Mouse (Mus musculus) midbrain, embryonic 11.5 days (tissue): ENCODE data around the gene Boll. TPM values are rescaled to one million over a fixed set of nuclear protein-coding genes. Genes with fewer than 3 reads are reported as not detected.
"Not testable (repeated sequence)": the region's sequence is repeated elsewhere in the genome, so short reads cannot be mapped to it uniquely, and the experiment has no call there.

Experiments
- ATAC-seq: fragments of 200-750 bp; cut with Nextera tagmentation; 2 replicates; pipeline ENCODE4 v1.8.0; 2017; ENCODE audit warnings: moderate TSS enrichment, moderate library complexity; ENCODE audit not compliant: low FRiP score
- DNase-seq: peaks from one replicate; pipeline ENCODE4 v3.0.0; 2015; ENCODE audit warnings: low spot score; ENCODE audit errors: missing footprints
- H3K27ac ChIP-seq: fragments of 300-500 bp; sonication (generic); 2 replicates; pipeline ENCODE4 v1.5.1; 2014; ENCODE audit warnings: low read depth, low read length
- H3K27me3 ChIP-seq: fragments of 300-500 bp; sonication (generic); 2 replicates; pipeline ENCODE4 v1.6.1; 2014; ENCODE audit warnings: mild to moderate bottlenecking, low read length, moderate library complexity, mixed read lengths; ENCODE audit not compliant: control insufficient read depth, insufficient read depth
- H3K36me3 ChIP-seq: fragments of 300-500 bp; sonication (generic); 2 replicates; pipeline ENCODE4 v1.6.1; 2014; ENCODE audit warnings: mild to moderate bottlenecking, low read length, moderate library complexity, mixed read lengths; ENCODE audit not compliant: control insufficient read depth, insufficient read depth
- H3K4me1 ChIP-seq: fragments of 300-500 bp; sonication (generic); 2 replicates; pipeline ENCODE4 v1.6.1; 2014; ENCODE audit warnings: low read length; ENCODE audit not compliant: control insufficient read depth, insufficient read depth
- H3K4me2 ChIP-seq: fragments of 300-500 bp; sonication (generic); 2 replicates; pipeline ENCODE4 v1.6.1; 2014; ENCODE audit warnings: mild to moderate bottlenecking, moderate library complexity
- H3K4me3 ChIP-seq: fragments of 300-500 bp; sonication (generic); 2 replicates; pipeline ENCODE4 v1.5.1; 2014; ENCODE audit warnings: low read depth, low read length
- H3K9ac ChIP-seq: fragments of 300-500 bp; sonication (generic); 2 replicates; pipeline ENCODE4 v1.6.1; 2014; ENCODE audit warnings: low read length
- H3K9me3 ChIP-seq: fragments of 300-500 bp; sonication (generic); 2 replicates; pipeline ENCODE4 v1.6.1; 2016; ENCODE audit warnings: low read length; ENCODE audit not compliant: control insufficient read depth
- WGBS: fragments of 180-500 bp; shearing (Covaris S2); extraction: QIAGEN DNeasy Blood & Tissue Kit; methylation state at CpG from one replicate; pipeline ENCODE4 v1.1.7; 2014; 5-methylcytosine and 5-hydroxymethylcytosine counted together
- polyA plus RNA-seq: library from polyadenylated mRNA; unstranded; fragments of >200 nt; fragmentation: Nextera tagmentation; extraction: Ambion mirVana; gene quantifications from 2 replicates; pipeline ENCODE4 v1.2.1, GENCODE M21; 2014

Gene Boll
- polyA plus RNA-seq, 1 experiment from 2014 or later, result 0.33 TPM

DNA sequence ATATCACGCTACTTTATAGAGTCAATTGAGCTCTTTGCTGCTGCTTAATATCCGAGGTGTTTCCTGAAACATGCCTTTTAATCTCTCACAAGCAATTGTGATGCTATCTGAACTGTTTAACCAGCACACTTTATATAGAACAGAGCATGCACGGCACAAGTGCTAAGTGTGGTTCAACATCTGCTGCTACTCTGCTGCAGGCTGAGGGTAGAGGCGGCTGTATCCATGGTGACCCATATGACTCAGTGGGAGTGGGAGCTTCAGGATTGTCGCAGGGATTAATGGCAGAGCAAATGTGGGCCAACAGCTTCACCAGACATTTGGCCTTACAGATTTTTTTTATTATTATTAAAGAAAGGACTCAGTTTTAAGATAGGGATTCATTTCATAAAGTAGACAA, 36.6 kb upstream of the Boll start:
- Histone ChIP-seq H3K9me3 (no peaks in the 10 kb centered on the region), H3K36me3 (no peaks in the 10 kb centered on the region), H3K9ac (no peak overlapping the region), H3K4me3 (no peak overlapping the region), H3K4me1 (no peaks in the 10 kb centered on the region), H3K27ac (no peak overlapping the region), H3K27me3 (peaks cover under 1% of the 10 kb centered on the region; the same call in 1 of the 2 replicates), H3K4me2 (no peak overlapping the region)
- DNase-seq (no peak), ATAC-seq (peak; percentile 81; the same call in 1 of the 2 replicates)
- WGBS, result 39% methylated on average over 5 of the region's 5 CpGs

DNA sequence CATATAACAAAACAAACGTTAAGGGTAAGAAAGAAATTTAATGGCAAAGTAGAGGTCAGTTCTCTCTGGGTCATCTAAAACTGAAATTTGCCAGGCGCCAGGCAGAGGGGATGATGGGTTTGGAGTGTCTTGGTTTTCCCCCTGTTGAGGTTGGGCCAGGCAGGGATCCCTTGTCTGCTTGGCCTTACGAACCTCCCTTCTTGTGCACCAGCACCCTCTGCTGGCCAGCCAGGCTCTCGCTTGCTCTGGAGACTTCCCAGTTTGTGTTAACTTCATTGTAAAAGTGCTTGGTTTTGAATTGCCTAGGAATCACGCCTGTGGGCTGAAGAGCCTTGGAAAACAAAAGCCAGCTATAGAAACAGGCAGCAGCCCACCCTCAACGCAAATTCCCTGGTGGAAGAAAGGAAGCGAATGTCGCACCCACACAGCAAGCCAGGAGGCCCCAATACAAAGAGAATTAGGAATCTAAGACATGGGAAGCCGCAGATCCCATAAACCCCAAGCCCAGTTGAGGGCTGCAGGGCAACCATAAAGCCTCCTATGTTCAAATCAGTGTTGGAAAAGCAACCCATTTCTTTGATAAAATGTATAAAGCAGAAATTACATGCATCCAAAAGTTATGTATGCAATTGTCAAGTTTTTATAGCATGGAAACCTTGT, 20.0 kb upstream of the Boll start:
- peak; percentile 94 for ATAC-seq
- H3K4me2 ChIP-seq, result no peak overlapping the region
- H3K9ac ChIP-seq, result no peak overlapping the region
- H3K4me3 ChIP-seq, result no peak overlapping the region
- H3K36me3 ChIP-seq, result no peaks in the 10 kb centered on the region
- peak; percentile 98 for DNase-seq
- peaks cover 2% of the 10 kb centered on the region; the same call in 1 of the 2 replicates for H3K4me1 ChIP-seq
- no peaks in the 10 kb centered on the region for H3K9me3 ChIP-seq
- H3K27me3 ChIP-seq, result no peaks in the 10 kb centered on the region
- 13% methylated on average over 9 of the region's 9 CpGs for WGBS
- no peak overlapping the region for H3K27ac ChIP-seq

DNA sequence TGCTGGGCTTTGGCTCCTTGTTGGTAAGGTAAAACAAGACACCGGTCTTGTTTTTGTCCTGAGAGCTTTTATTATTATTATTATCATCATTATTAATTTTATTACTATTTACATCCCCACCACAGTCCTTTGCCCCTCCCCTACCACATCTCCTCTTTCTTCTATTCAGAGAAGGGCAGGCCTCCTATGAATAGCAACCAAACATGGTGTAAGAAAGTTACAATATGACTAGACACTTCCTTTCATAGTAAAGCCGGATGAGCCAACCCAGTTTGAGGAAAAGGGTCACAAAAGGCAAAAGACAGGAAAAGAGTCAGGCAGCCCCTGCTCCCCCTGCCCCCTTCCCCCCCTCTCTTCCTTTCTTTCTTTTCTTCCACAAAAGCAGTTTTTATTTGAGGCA, 17.3 kb upstream of the Boll start:
- ATAC-seq (no peak), DNase-seq (no peak)
- Histone ChIP-seq H3K4me3 (no peak overlapping the region), H3K36me3 (no peaks in the 10 kb centered on the region), H3K27me3 (no peaks in the 10 kb centered on the region), H3K27ac (no peak overlapping the region), H3K4me1 (peaks cover 2% of the 10 kb centered on the region; the same call in 1 of the 2 replicates), H3K4me2 (no peak overlapping the region), H3K9ac (no peak overlapping the region), H3K9me3 (no peaks in the 10 kb centered on the region)
- WGBS, result 83% methylated on average over 2 of the region's 2 CpGs

DNA sequence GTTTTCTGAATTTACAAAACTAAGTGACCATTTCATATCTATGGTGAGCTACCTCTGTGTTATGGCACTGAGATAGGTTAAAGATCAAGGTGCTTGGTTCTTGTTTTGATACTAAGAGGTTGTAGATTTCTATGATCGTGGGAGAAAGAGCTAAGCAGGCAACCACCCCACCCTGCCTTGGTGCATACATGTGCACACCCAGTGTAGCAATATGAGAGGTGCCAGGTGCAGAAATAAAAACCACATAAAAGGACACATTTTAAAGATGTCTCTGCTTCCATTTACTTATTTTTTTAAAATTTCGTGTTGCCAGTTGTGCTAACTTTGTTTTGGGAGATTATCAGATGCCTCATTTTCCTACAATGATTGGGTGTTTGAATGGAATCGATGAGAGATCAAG, 9.4 kb upstream of the Boll start:
- WGBS, result 88% methylated on average over 3 of the region's 3 CpGs
- no peak for DNase-seq
- no peaks in the 10 kb centered on the region for H3K4me1 ChIP-seq
- H3K9me3 ChIP-seq, result no peaks in the 10 kb centered on the region
- H3K4me2 ChIP-seq, result no peak overlapping the region
- ATAC-seq, result no peak
- no peak overlapping the region for H3K9ac ChIP-seq
- H3K27me3 ChIP-seq, result no peaks in the 10 kb centered on the region
- no peak overlapping the region for H3K27ac ChIP-seq
- H3K36me3 ChIP-seq, result no peaks in the 10 kb centered on the region
- no peak overlapping the region for H3K4me3 ChIP-seq

DNA sequence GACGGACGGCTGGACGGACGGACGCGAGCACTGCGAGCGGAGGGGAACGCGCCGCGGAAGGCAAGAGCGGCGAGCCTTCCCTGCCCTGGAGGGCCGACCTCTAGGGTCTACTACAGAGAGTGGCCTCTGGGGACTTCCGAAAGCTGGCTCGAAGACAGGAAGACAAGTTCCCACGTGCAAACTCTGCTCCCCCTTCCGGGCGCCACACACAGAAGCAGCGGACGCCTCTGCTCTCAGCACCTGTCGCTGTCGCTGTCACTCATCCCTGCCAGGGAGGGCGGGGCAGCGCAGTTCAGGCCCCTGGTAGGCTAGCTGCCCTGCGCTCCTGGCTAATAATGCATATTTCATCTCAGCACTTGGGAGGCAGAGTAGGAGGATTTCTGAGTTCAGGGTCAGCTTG, 317 bp upstream of the Boll start:
- WGBS, result under 1% methylated on average over 26 of the region's 27 CpGs
- H3K4me1 ChIP-seq, result no peaks in the 10 kb centered on the region
- peaks cover 2% of the 10 kb centered on the region; the same call in 1 of the 2 replicates for H3K9me3 ChIP-seq
- no peaks in the 10 kb centered on the region for H3K36me3 ChIP-seq
- peak overlapping the region; percentile 28 for H3K9ac ChIP-seq
- ATAC-seq (peak; percentile 91), DNase-seq (no peak)
- H3K4me3 ChIP-seq, result peak overlapping the region; percentile 40
- peaks cover 16% of the 10 kb centered on the region for H3K27me3 ChIP-seq
- H3K4me2 ChIP-seq, result peak overlapping the region; percentile 45
- no peak overlapping the region for H3K27ac ChIP-seq

DNA sequence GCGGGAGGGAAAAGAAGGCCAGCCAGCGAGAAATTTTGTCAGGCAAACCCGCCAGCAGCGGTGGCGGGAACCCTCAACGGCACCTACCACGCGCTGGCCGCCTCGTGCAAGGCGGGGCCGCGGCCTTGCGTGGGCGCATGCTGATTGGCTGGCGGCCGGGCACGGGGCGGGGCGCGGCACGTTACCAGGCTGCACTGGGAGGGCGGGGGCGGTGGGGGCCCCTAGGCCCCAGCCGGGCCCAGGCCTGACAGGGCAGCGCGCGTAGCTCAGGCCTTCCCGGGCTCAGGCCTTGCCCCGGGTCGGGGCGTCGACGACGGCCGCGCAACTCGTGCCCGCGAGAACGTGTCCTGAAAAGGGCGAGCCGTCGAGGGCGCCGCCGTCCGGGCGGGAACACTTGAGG, 635 bp downstream of the Boll start:
- H3K9ac ChIP-seq, result no peak overlapping the region
- H3K27ac ChIP-seq, result no peak overlapping the region
- H3K4me2 ChIP-seq, result no peak overlapping the region; the same call in 1 of the 2 replicates
- no peaks in the 10 kb centered on the region for H3K4me1 ChIP-seq
- no peaks in the 10 kb centered on the region for H3K36me3 ChIP-seq
- peaks cover 16% of the 10 kb centered on the region for H3K27me3 ChIP-seq
- H3K9me3 ChIP-seq, result peaks cover 2% of the 10 kb centered on the region; the same call in 1 of the 2 replicates
- WGBS, result 47% methylated on average over 40 of the region's 49 CpGs
- peak; percentile 70 for ATAC-seq
- DNase-seq, result no peak
- peak overlapping the region; percentile 40 for H3K4me3 ChIP-seq

DNA sequence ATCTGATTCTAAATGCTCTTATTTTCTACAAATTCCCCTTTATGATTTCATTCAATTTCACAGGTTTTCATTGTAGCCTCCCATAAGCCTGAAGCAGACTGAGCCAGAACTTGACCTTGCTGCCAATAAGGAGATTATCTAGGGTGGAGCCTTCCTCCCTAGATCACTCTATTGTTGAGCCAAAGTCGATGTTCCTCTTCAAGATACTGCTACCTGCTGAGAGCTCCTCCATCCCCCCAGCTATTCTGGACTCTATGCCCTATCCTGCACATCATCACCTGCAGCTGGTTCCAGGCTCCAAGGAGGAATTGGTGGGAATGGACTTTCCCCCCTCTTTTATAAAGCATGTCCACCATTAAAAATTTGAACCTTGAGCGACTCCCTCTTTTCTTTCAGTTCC, 11.4 kb downstream of the Boll start:
- not testable (repeated sequence) for H3K9ac ChIP-seq, H3K4me1 ChIP-seq, H3K9me3 ChIP-seq, H3K36me3 ChIP-seq, H3K4me2 ChIP-seq, H3K27me3 ChIP-seq, ATAC-seq, H3K4me3 ChIP-seq, H3K27ac ChIP-seq
- 61% methylated on average over 2 of the region's 2 CpGs for WGBS
- peak; percentile 37 for DNase-seq

DNA sequence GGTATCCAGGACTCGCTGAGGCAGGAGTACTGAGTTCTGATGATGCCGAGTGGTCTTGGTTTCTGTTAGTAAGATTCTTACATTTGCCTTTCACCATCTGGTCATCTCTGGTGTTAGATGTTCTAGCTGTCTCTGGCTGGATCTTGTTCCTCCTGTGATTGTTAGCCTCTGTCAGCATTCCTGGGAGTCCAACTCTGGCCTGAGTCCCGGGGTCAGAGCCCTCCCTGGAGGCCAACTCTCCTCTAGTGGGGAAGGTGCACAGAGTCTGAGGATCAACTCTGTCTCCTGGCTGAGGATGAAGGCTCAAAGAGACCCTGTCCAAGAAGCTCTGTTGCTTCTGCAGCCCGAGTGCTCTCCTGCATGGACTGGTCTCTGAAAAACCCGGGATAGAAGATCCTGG, 37.8 kb downstream of the Boll start:
- not testable (repeated sequence) for H3K4me3 ChIP-seq, H3K27me3 ChIP-seq, H3K4me2 ChIP-seq, H3K36me3 ChIP-seq, ATAC-seq, H3K27ac ChIP-seq, H3K9ac ChIP-seq, H3K4me1 ChIP-seq, DNase-seq, H3K9me3 ChIP-seq
- WGBS, result 81% methylated on average over 5 of the region's 5 CpGs

DNA sequence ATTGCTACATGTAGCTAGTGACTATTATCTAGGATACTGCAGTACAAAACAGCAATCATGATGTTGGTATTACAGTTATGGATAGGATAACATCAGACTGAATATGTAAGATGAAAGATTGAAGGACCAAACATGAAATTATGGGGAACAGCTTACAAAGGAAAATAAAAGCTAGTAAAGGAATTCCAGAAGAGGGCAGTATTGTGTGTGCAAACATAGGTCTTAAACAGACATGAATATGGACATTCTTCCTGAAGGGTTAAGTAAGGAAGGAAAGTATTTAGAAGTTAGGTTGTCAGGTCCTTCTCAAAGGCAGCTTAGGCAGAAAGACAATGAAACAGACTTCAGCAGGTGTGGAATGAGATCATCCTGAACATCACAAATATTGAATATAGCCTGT, 62.2 kb downstream of the Boll start:
- H3K4me2 ChIP-seq, result no peak overlapping the region
- DNase-seq (no peak), ATAC-seq (no peak)
- H3K27ac ChIP-seq, result no peak overlapping the region
- no peak overlapping the region for H3K9ac ChIP-seq
- no peak overlapping the region for H3K4me3 ChIP-seq
- no peaks in the 10 kb centered on the region for H3K9me3 ChIP-seq
- H3K4me1 ChIP-seq, result no peaks in the 10 kb centered on the region
- no peaks in the 10 kb centered on the region for H3K27me3 ChIP-seq
- H3K36me3 ChIP-seq, result no peaks in the 10 kb centered on the region
